Mouse (Mus musculus) midbrain, embryonic 16.5 days (tissue): ENCODE results near the gene Fam222b. TPM values are rescaled to one million over a fixed set of nuclear protein-coding genes. Genes with fewer than 3 reads are reported as not detected.
"Not testable (repeated sequence)": the region's sequence is repeated elsewhere in the genome, so short reads cannot be mapped to it uniquely, and the experiment has no call there.

ENCODE experiments used
- ATAC-seq: fragments of 200-750 bp; cut with Nextera tagmentation; 2 replicates; pipeline ENCODE4 v1.8.0; 2017; ENCODE audit warnings: moderate TSS enrichment
- H3K27ac ChIP-seq: fragments of 300-500 bp; sonication (generic); 2 replicates; pipeline ENCODE4 v1.5.1; 2014; ENCODE audit warnings: mild to moderate bottlenecking, low read length, mixed read lengths
- H3K27me3 ChIP-seq: fragments of 300-500 bp; sonication (generic); 2 replicates; pipeline ENCODE4 v1.6.1; 2014; ENCODE audit warnings: low read depth, low read length, mixed read lengths; ENCODE audit not compliant: control insufficient read depth, insufficient read depth
- H3K36me3 ChIP-seq: fragments of 300-500 bp; sonication (generic); 2 replicates; pipeline ENCODE4 v1.6.1; 2014; ENCODE audit warnings: mild to moderate bottlenecking, low read length, moderate library complexity, mixed read lengths; ENCODE audit not compliant: control insufficient read depth, insufficient read depth
- H3K4me1 ChIP-seq: fragments of 300-500 bp; sonication (generic); 2 replicates; pipeline ENCODE4 v1.6.1; 2014; ENCODE audit warnings: mild to moderate bottlenecking, low read length, mixed read lengths; ENCODE audit not compliant: control insufficient read depth, insufficient read depth
- H3K4me2 ChIP-seq: fragments of 300-500 bp; sonication (generic); 2 replicates; pipeline ENCODE4 v1.6.1; 2014; ENCODE audit warnings: mild to moderate bottlenecking, low read length, mixed read lengths
- H3K4me3 ChIP-seq: fragments of 300-500 bp; sonication (generic); 2 replicates; pipeline ENCODE4 v1.5.1; 2014; ENCODE audit warnings: low read depth, mild to moderate bottlenecking, low read length, moderate library complexity, mixed read lengths
- H3K9ac ChIP-seq: fragments of 300-500 bp; sonication (generic); 2 replicates; pipeline ENCODE4 v1.6.1; 2014; ENCODE audit warnings: low read depth, low read length, mixed read lengths
- H3K9me3 ChIP-seq: fragments of 300-500 bp; sonication (generic); replicated peaks from 2 replicates; pipeline ENCODE4 v1.6.1; 2014; ENCODE audit warnings: mild to moderate bottlenecking, low read length, mixed read lengths; ENCODE audit not compliant: control insufficient read depth, poor library complexity, severe bottlenecking
- WGBS: fragments of 180-500 bp; shearing (Covaris S2); extraction: QIAGEN DNeasy Blood & Tissue Kit; methylation state at CpG from one replicate; pipeline ENCODE4 v1.1.7; 2014; 5-methylcytosine and 5-hydroxymethylcytosine counted together
- polyA plus RNA-seq: library from polyadenylated mRNA; unstranded; fragments of >200 nt; fragmentation: Nextera tagmentation; extraction: Ambion mirVana; gene quantifications from 2 replicates; pipeline ENCODE4 v1.2.1, GENCODE M21; 2015

Gene Fam222b
- polyA plus RNA-seq, 1 experiment from 2014 or later, result 28.7 TPM

DNA sequence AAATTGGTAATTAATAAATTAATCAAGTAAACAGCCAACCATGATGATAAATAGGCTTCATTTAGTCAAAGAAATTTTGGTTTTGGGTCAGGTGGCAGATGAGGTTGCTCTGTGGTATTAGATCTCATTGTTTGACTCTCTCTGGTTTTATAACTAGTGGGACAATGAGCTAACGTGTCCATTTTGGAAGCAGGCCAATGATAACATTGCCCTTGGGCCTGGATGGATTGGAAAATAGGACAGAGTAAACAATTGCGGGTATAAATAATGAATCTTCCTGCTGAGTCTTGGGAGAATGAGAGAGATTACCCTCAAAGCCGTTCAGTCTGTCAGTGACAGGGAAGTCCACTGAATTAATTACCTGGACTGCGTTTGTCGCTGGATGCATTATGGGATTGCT, 26.7 kb downstream of the Fam222b start:
- H3K9me3 ChIP-seq, result no peaks in the 10 kb centered on the region
- no peak overlapping the region for H3K4me2 ChIP-seq
- H3K27ac ChIP-seq, result peak overlapping the region; percentile 38; the same call in 1 of the 2 replicates
- H3K9ac ChIP-seq, result no peak overlapping the region
- H3K27me3 ChIP-seq, result no peaks in the 10 kb centered on the region
- no peak overlapping the region for H3K4me3 ChIP-seq
- ATAC-seq, result no peak
- 27% methylated on average over 5 of the region's 5 CpGs for WGBS
- no peaks in the 10 kb centered on the region for H3K36me3 ChIP-seq
- H3K4me1 ChIP-seq, result peaks cover 40% of the 10 kb centered on the region

DNA sequence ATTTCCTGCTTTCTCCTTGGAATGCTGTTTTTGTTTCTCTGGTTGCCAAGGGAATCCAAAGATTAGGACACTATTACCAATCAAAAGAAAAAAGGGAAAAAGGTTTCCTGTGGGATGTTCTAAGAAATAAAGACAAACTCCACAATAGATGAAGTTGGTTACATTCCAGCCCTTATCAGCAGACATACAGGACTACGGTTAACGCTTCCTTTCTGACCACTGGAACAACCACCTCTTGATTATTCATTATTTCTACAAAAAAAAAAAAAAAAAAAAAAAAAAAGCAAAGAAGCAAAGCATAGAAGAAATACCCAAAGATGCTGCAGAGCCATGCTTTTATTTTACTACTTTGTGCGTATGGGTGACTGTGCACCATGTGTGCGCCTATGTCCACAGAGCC, 28.4 kb downstream of the Fam222b start:
- H3K9me3 ChIP-seq, result no peaks in the 10 kb centered on the region
- no peak overlapping the region for H3K27ac ChIP-seq
- no peaks in the 10 kb centered on the region for H3K27me3 ChIP-seq

DNA sequence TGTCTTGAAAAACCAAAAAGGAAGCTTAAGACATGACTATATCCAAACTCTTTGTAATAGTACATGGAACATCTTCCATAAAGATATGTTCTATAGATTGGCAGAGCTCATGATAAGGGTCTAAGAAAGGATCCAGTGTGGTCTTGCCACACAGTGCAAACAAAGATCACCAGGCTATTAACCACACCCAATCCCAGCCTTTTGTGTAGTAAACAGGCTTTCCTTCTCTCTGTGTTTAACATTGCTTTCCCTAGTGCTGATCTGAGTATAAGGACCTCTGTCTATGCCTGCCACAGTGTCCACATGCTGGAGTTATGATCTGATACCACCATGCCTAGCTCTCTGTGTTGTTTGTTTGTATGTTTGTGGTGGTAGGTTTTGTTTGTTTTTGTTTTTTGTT, 29.3 kb downstream of the Fam222b start:
- H3K4me2 ChIP-seq, result no peak overlapping the region
- H3K27me3 ChIP-seq, result no peaks in the 10 kb centered on the region
- H3K36me3 ChIP-seq, result no peaks in the 10 kb centered on the region
- ATAC-seq, result no peak
- H3K4me1 ChIP-seq, result peaks cover 18% of the 10 kb centered on the region; the same call in 1 of the 2 replicates
- H3K4me3 ChIP-seq, result no peak overlapping the region
- H3K27ac ChIP-seq, result no peak overlapping the region
- H3K9me3 ChIP-seq, result no peaks in the 10 kb centered on the region
- H3K9ac ChIP-seq, result no peak overlapping the region

More for the DNA sequence above, 28.4 kb downstream of the Fam222b start:
- no peak overlapping the region for H3K9ac ChIP-seq
- H3K4me1 ChIP-seq, result peaks cover 27% of the 10 kb centered on the region
- H3K4me2 ChIP-seq, result no peak overlapping the region
- WGBS, result 82% methylated on average over 4 of the region's 4 CpGs
- H3K4me3 ChIP-seq, result no peak overlapping the region
- no peak for ATAC-seq
- H3K36me3 ChIP-seq, result no peaks in the 10 kb centered on the region

DNA sequence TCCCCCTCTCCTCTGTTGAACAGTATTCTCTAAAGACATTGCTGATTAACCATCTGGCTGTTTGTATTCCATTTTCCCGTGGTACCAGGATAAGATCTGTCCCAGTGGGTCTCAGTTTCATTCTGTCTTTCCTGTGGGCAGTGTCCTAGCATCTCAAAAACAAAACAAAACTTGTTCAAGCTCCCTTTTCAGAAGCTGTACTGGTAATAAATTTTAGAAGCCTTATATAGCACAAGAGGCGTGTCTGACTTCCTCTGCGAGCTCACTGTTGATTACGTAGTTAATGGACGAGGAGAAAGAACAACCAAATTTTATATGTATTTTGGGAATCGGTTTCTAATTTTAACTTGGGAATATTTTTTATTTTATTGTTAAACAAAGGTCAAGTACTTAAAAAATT, 31.2 kb downstream of the Fam222b start:
- no peak overlapping the region for H3K4me3 ChIP-seq
- no peak overlapping the region for H3K27ac ChIP-seq
- WGBS, result 78% methylated on average over 6 of the region's 6 CpGs
- H3K4me2 ChIP-seq, result no peak overlapping the region
- H3K27me3 ChIP-seq, result no peaks in the 10 kb centered on the region
- no peak overlapping the region for H3K9ac ChIP-seq
- peaks cover 8% of the 10 kb centered on the region; the same call in 1 of the 2 replicates for H3K4me1 ChIP-seq
- H3K36me3 ChIP-seq, result no peaks in the 10 kb centered on the region
- no peak for ATAC-seq
- no peaks in the 10 kb centered on the region for H3K9me3 ChIP-seq

DNA sequence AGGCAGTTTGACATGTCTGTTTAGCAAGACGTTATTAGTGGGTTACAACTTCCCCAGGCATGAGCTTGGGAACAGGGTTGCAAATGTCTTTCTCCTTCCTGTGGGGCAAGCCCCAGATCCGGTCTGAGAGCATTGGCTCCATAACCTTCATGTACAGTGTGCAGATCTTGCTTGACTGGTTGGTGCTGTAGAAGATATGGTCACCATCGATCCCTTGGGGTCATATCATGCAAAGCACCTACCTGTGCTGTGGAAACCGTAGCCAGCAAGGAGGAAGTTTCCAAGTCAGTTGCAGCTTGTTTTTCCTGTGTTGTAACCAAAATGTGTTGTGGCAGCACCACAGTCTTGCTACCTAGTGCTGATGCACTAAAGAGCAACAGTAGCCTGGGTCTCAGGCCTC, 32.3 kb downstream of the Fam222b start:
- H3K36me3 ChIP-seq, result no peaks in the 10 kb centered on the region
- no peaks in the 10 kb centered on the region for H3K9me3 ChIP-seq
- H3K27ac ChIP-seq, result no peak overlapping the region
- H3K4me1 ChIP-seq, result no peaks in the 10 kb centered on the region
- 85% methylated on average over 4 of the region's 4 CpGs for WGBS
- H3K4me3 ChIP-seq, result no peak overlapping the region
- no peaks in the 10 kb centered on the region for H3K27me3 ChIP-seq
- no peak overlapping the region for H3K4me2 ChIP-seq
- no peak for ATAC-seq
- no peak overlapping the region for H3K9ac ChIP-seq

DNA sequence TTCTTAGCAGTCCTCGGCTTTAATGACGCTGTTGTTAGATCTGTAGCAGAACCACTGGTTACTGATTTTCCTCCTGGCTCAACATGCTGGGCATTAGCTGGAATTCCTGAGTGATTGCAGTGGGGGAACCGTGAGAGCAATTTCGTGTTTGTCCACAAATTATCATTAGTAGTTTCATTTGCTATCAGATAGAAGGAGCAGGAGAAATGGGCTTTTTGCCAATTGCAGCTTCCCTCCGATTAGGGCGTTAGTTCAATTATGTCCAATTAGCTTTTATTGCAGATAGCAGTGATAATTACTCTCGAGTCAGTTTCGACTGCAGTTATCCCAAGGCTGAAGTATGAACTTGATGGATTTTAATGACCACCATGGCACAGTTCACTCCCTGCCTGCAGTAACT, 35.0 kb downstream of the Fam222b start:
- no peaks in the 10 kb centered on the region for H3K36me3 ChIP-seq
- no peak for ATAC-seq
- no peaks in the 10 kb centered on the region for H3K27me3 ChIP-seq
- H3K4me1 ChIP-seq, result no peaks in the 10 kb centered on the region
- no peaks in the 10 kb centered on the region for H3K9me3 ChIP-seq
- no peak overlapping the region for H3K4me3 ChIP-seq
- no peak overlapping the region for H3K9ac ChIP-seq
- no peak overlapping the region for H3K4me2 ChIP-seq
- WGBS, result 68% methylated on average over 8 of the region's 8 CpGs
- H3K27ac ChIP-seq, result peak overlapping the region; percentile 21; the same call in 1 of the 2 replicates

DNA sequence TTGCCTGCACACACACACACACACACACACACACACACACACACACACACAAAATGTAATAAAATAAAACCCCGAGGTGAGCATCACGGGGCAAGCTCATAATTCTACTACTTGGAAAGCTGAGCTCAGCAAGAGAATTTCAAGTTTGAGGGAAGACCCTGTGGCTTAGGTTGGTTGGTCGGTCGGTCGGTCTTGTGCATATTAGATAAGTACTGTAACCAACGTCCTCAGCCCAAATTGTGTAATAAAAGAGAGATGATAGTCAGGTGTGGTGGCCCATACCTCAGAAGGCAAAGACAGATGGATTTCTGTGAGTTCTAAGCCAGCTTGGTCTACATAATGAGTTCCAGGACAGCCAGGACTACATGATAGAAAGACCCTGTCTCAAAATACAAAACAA, 39.5 kb downstream of the Fam222b start:
- Histone ChIP-seq H3K36me3 (no peaks in the 10 kb centered on the region), H3K27ac (no peak overlapping the region), H3K9ac (no peak overlapping the region), H3K9me3 (no peaks in the 10 kb centered on the region), H3K4me1 (no peaks in the 10 kb centered on the region), H3K4me3 (no peak overlapping the region), H3K4me2 (no peak overlapping the region), H3K27me3 (no peaks in the 10 kb centered on the region)
- WGBS, result 99% methylated on average over 6 of the region's 6 CpGs
- no peak for ATAC-seq

DNA sequence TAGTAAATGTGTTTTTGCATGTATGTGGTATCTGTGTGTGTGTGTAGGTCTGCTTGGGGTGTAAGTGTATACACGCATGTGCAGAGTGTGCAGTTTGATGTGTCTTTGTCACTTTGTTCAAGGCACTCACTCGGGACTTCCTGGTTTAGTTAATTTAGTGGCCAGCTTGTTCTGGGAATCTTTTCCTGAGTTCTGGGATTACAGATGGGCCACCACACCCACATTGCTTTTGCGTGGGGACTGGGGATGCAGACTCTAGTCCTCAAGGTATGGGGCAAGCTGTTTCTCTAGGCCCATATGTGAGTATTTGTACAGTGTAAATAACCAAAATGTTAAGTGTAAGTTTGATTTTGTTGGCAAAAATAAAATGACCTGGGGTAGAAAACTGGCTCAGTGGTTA, 39.9 kb downstream of the Fam222b start:
- Histone ChIP-seq H3K4me3 (no peak overlapping the region), H3K36me3 (no peaks in the 10 kb centered on the region), H3K9ac (no peak overlapping the region), H3K27me3 (no peaks in the 10 kb centered on the region), H3K27ac (no peak overlapping the region), H3K4me2 (no peak overlapping the region), H3K9me3 (no peaks in the 10 kb centered on the region), H3K4me1 (no peaks in the 10 kb centered on the region)
- 87% methylated on average over 3 of the region's 3 CpGs for WGBS
- no peak for ATAC-seq

DNA sequence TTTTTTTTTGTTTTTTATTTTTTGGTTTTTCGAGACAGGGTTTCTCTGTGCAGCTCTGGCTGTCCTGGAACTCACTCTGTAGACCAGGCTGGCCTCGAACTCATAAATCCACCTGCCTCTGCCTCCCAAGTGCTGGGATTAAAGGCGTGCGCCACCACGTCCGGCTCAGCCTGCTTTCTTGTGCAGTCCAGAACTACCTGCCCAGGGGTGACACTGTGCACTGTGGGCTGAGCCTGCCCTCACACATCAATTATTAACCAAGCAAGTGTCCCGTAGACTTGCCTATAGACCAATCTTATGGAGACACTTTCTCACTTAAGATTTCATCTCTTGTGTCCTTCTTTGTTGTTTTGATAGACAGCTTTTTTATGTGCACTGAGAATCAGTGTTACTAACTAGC, 40.9 kb downstream of the Fam222b start:
- H3K4me2 ChIP-seq, H3K4me1 ChIP-seq: not testable (repeated sequence)
- 96% methylated on average over 7 of the region's 7 CpGs for WGBS

DNA sequence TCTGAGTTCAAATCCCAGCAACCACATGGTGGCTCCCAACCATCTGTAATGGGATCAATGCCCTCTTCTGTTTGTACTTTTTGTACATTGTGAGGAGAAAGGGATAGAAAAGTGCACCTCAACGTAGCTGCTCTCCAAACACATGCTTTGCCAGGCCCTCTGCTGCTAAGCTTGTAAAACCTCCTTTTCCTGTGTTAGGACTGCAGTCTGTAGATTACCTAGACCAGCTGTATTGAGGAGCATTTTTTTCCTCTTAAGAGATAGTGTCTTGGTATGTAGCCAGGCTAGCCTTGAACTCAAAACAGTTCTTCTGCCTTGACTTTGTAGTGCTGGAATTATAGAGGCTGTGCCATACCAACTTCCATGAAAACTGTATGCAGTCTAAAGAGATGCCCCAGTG, 41.7 kb downstream of the Fam222b start:
- no peak overlapping the region for H3K9ac ChIP-seq
- H3K4me2 ChIP-seq, result no peak overlapping the region
- no peak for ATAC-seq
- H3K9me3 ChIP-seq, result no peaks in the 10 kb centered on the region
- WGBS, result 91% methylated on average over 1 of the region's 1 CpGs
- H3K4me1 ChIP-seq, result no peaks in the 10 kb centered on the region
- no peaks in the 10 kb centered on the region for H3K36me3 ChIP-seq
- no peak overlapping the region for H3K27ac ChIP-seq
- H3K4me3 ChIP-seq, result no peak overlapping the region
- no peaks in the 10 kb centered on the region for H3K27me3 ChIP-seq

More for the DNA sequence above, 40.9 kb downstream of the Fam222b start:
- H3K9me3 ChIP-seq, H3K9ac ChIP-seq, H3K4me3 ChIP-seq, H3K27me3 ChIP-seq, H3K27ac ChIP-seq, H3K36me3 ChIP-seq, ATAC-seq: not testable (repeated sequence)
